Mouse (Mus musculus) MEL (cell line): ENCODE measurements around the gene Siah1b. TPM values are rescaled to one million over a fixed set of nuclear protein-coding genes. Genes with fewer than 3 reads are reported as not detected.

Source experiments
- DNase-seq: peaks from one replicate; pipeline ENCODE4 v3.0.0; 2011; ENCODE audit warnings: low read depth, low spot score
- H3K27ac ChIP-seq: 2 replicates; pipeline ENCODE4 v1.5.1; 2012; ENCODE audit warnings: low read depth, mild to moderate bottlenecking, control low read depth, low read length, moderate library complexity; ENCODE audit not compliant: control insufficient read depth
- H3K27me3 ChIP-seq, 2 experiments: fragments of 150-350 bp in 1 of 2; sonication (generic) in 1 of 2; 2 replicates each; pipeline ENCODE4 v1.6.1; 2012; ENCODE audit warnings: low read length in 2 of 2, mild to moderate bottlenecking in 2 of 2, improper control_type of control experiment in 1 of 2, moderate library complexity in 1 of 2; ENCODE audit not compliant: insufficient read depth in 2 of 2, control insufficient read depth in 1 of 2
- H3K36me3 ChIP-seq, 2 experiments: 2 replicates each; pipeline ENCODE4 v1.6.1; 2012 to 2014; ENCODE audit warnings: low read length in 2 of 2, improper control_type of control experiment in 1 of 2, inconsistent platforms in 1 of 2, mild to moderate bottlenecking in 1 of 2; ENCODE audit not compliant: insufficient read depth in 2 of 2, control insufficient read depth in 1 of 2
- H3K4me1 ChIP-seq, 2 experiments: fragments of 150-350 bp in 1 of 2; sonication (generic) in 1 of 2; 2 replicates each; pipeline ENCODE4 v1.6.1; 2012; ENCODE audit warnings: low read length in 2 of 2, improper control_type of control experiment in 1 of 2, mild to moderate bottlenecking in 1 of 2; ENCODE audit not compliant: insufficient read depth in 2 of 2, control insufficient read depth in 1 of 2
- H3K4me3 ChIP-seq, 2 experiments: fragments of 150-350 bp in 1 of 2; sonication (generic) in 1 of 2; 2 replicates each; pipeline ENCODE4 v1.5.1; 2012; ENCODE audit warnings: low read depth in 2 of 2, low read length in 2 of 2, mild to moderate bottlenecking in 2 of 2, moderate library complexity in 2 of 2, control low read depth in 1 of 2, improper control_type of control experiment in 1 of 2; ENCODE audit not compliant: control insufficient read depth in 1 of 2, insufficient read depth in 1 of 2
- H3K79me2 ChIP-seq: 2 replicates; pipeline ENCODE4 v1.6.1; 2012; ENCODE audit warnings: mild to moderate bottlenecking, low read length, moderate library complexity; ENCODE audit not compliant: control insufficient read depth, poor library complexity, insufficient read depth
- H3K9ac ChIP-seq: 2 replicates; pipeline ENCODE4 v1.6.1; 2012; ENCODE audit warnings: low read depth, mild to moderate bottlenecking, control low read depth, low read length, moderate library complexity; ENCODE audit not compliant: control insufficient read depth, poor library complexity, severe bottlenecking
- H3K9me3 ChIP-seq: fragments of 150-350 bp; sonication (generic); replicated peaks from 2 replicates; pipeline ENCODE4 v1.6.1; 2012; ENCODE audit warnings: mild to moderate bottlenecking, low read length, improper control_type of control experiment, moderate library complexity; ENCODE audit not compliant: insufficient read depth
- BHLHE40 ChIP-seq: IDR thresholded peaks from 2 replicates; pipeline ENCODE4 v1.6.1; 2012; ENCODE audit warnings: low read depth, mild to moderate bottlenecking, inconsistent platforms, low read length, improper control_type of control experiment, borderline replicate concordance
- E2F4 ChIP-seq: IDR thresholded peaks from 2 replicates; pipeline ENCODE4 v1.6.1; 2011; ENCODE audit warnings: low read depth, low read length, improper control_type of control experiment, borderline replicate concordance
- ELF1 ChIP-seq: IDR thresholded peaks from 2 replicates; pipeline ENCODE4 v1.6.1; 2014; ENCODE audit warnings: low read depth, mild to moderate bottlenecking, inconsistent platforms, low read length, improper control_type of control experiment, moderate library complexity
- EP300 ChIP-seq, 2 experiments: IDR thresholded peaks; 2 replicates each; pipeline ENCODE4 v1.6.1; 2011; ENCODE audit warnings: improper control_type of control experiment in 2 of 2, low read length in 2 of 2, low read depth in 1 of 2, mild to moderate bottlenecking in 1 of 2
- ETS1 ChIP-seq: IDR thresholded peaks from 2 replicates; pipeline ENCODE4 v1.6.1; 2012; ENCODE audit warnings: low read depth, mild to moderate bottlenecking, inconsistent platforms, low read length, improper control_type of control experiment, moderate library complexity
- MAZ ChIP-seq: IDR thresholded peaks from 2 replicates; pipeline ENCODE4 v1.6.1; 2012; ENCODE audit warnings: low read depth, mild to moderate bottlenecking, inconsistent platforms, low read length, improper control_type of control experiment
- MEF2A ChIP-seq: IDR thresholded peaks from 2 replicates; pipeline ENCODE4 v1.6.1; 2014; ENCODE audit warnings: low read depth, mild to moderate bottlenecking, inconsistent platforms, low read length, improper control_type of control experiment; ENCODE audit not compliant: poor library complexity, insufficient replicate concordance, severe bottlenecking; ENCODE audit errors: extremely low read depth
- MXI1 ChIP-seq: IDR thresholded peaks from 2 replicates; pipeline ENCODE4 v1.6.1; 2011; ENCODE audit warnings: mild to moderate bottlenecking, low read depth, low read length, improper control_type of control experiment
- MYC ChIP-seq: IDR thresholded peaks from 2 replicates; pipeline ENCODE4 v1.6.1; 2011; ENCODE audit warnings: low read depth, mild to moderate bottlenecking, low read length, improper control_type of control experiment, moderate library complexity
- NELFE ChIP-seq: IDR thresholded peaks from 2 replicates; pipeline ENCODE4 v1.6.1; 2011; ENCODE audit warnings: low read depth, low read length, improper control_type of control experiment
- POLR2AphosphoS2 ChIP-seq: IDR thresholded peaks from 2 replicates; pipeline ENCODE4 v1.6.1; 2011; ENCODE audit warnings: low read length, improper control_type of control experiment
- SIN3A ChIP-seq: IDR thresholded peaks from 2 replicates; pipeline ENCODE4 v1.6.1; 2012; ENCODE audit warnings: low read length, improper control_type of control experiment, inconsistent platforms
- TAL1 ChIP-seq: IDR thresholded peaks from 2 replicates; pipeline ENCODE4 v1.6.1; 2012; ENCODE audit warnings: mild to moderate bottlenecking, inconsistent platforms, low read length, moderate library complexity, mixed read lengths
- TCF12 ChIP-seq: IDR thresholded peaks from 2 replicates; pipeline ENCODE4 v1.6.1; 2014; ENCODE audit warnings: low read depth, mild to moderate bottlenecking, inconsistent platforms, low read length, improper control_type of control experiment, moderate library complexity
- UBTF ChIP-seq: IDR thresholded peaks from 2 replicates; pipeline ENCODE4 v1.6.1; 2012; ENCODE audit warnings: low read depth, mild to moderate bottlenecking, inconsistent platforms, low read length, improper control_type of control experiment, moderate library complexity, borderline replicate concordance; ENCODE audit not compliant: insufficient read depth
- USF1 ChIP-seq: IDR thresholded peaks from 2 replicates; pipeline ENCODE4 v1.6.1; 2014; ENCODE audit warnings: low read depth, mild to moderate bottlenecking, inconsistent platforms, low read length, improper control_type of control experiment, moderate library complexity
- ZKSCAN1 ChIP-seq: IDR thresholded peaks from 2 replicates; pipeline ENCODE4 v1.6.1; 2012; ENCODE audit warnings: low read depth, mild to moderate bottlenecking, inconsistent platforms, low read length, improper control_type of control experiment, moderate library complexity
- ZMIZ1 ChIP-seq: IDR thresholded peaks from 2 replicates; pipeline ENCODE4 v1.6.1; 2012; ENCODE audit warnings: low read depth, mild to moderate bottlenecking, inconsistent platforms, low read length, improper control_type of control experiment, moderate library complexity
- polyA plus RNA-seq, 2 experiments: library from polyadenylated mRNA; stranded (reverse) in 1 of 2; unstranded in 1 of 2; fragments of >175 nt in 1 of 2; fragments of >200 nt in 1 of 2; gene quantifications; 2 replicates each; pipeline versions ENCODE4 v1.2.1 to v1.2.4; 2012; ENCODE audit warnings: low replicate concordance in 2 of 2, low read depth in 1 of 2; ENCODE audit not compliant: insufficient read length in 2 of 2, insufficient read depth in 1 of 2, missing spikeins in 1 of 2
- total RNA-seq: library from RNA; depleted of rRNA; stranded (reverse); fragments of 300-350 nt; gene quantifications from 2 replicates; pipeline ENCODE4 v1.2.3, GENCODE M21; 2012

The Siah1b gene
- total and polyA plus RNA-seq, 3 experiments: 54.2 to 65.1 TPM; not detected in 1

DNA sequence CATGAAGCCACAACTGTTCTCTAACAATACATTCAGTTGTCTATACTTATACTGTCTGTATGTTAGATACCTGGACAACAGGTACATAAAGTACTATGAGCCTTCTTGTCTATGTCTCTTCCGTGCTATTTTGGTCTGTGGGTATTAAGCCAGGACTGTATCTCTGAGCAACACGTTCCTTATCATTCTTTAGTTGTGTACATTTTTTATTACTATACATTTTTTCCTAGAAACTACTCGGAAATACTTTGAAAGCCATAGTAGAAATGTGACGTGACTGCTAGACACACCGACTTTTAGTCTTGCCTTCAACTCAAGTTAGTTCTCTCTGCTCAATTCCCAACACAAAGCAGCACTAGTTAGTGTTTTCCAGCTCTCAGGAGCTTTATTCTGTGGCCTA is 17.1 kb upstream of the Siah1b start (continued):
- TF ChIP-seq MAZ (no peak), POLR2AphosphoS2 (no peak), BHLHE40 (no peak; the same call in 1 of the 2 replicates), MXI1 (no peak), MYC (no peak), ELF1 (no peak), ZKSCAN1 (no peak), SIN3A (no peak; the same call in 1 of the 2 replicates), ETS1 (peak; percentile 39; the same call in 1 of the 2 replicates), MEF2A (no peak), ZMIZ1 (no peak)
- TF ChIP-seq, all 39 proteins: peak for 5

DNA sequence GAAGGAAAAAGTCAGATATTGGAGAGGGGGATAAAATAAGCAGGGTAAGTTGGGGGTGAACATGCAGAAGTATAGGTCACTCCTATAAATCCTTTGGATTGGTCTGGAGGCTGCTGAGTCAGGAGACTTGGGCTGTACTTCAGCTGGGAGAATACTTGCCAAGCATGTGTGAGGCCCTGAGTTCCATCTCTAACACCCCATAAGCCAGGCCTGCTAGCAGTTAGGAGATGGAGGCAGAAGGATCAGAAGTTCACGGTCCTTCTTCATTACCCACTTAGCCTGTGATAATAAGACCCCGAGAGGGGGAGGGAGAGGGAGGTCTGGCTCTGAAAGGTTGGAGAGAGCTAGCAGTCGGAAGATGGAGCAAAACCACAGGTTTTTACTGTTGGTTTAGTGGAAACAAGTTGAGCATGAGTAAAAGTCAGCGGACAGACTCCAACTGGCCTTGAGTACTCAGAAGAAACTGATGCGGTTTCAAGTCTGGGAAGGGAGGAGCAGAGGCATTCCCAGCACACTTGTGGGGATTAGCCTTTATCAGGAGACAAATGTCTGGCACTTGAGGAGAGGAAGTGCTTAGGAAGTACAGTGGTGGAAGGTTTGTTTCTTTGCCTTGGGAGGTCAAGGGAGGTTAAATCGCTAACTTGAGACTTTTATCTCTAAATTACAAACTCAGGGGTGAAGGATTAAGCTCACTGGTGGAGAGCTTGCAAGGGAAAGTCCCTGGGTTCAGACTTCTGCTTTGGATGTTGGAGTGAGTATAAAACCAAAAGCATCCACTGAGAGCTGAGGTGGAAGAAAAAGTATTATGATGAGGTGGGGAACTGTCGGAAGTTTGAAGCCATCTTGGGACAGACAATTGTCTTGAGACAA is 16.2 kb upstream of the Siah1b start:
- H3K4me3 ChIP-seq: peak overlapping the region in 1 of 2 experiments; percentile 13; a peak in 1 of 4 replicates
- no peak for TF ChIP-seq E2F4
- TF ChIP-seq MAZ: no peak
- TF ChIP-seq NELFE: no peak
- TF ChIP-seq TAL1: no peak; the same call in 1 of the 2 replicates
- TF ChIP-seq SIN3A: no peak
- peak; percentile 48 to 52; a peak in 3 of 4 replicates for TF ChIP-seq EP300 (IDR thresholded peaks at IDR 0.05; ENCODE audit: low read depth in 1 of 2, low read length in 2 of 2)
- 0 out of 2 replicates have a peak, but pooled peaks have one; percentile 5 for TF ChIP-seq TCF12
- TF ChIP-seq ETS1: peak; percentile 37; the same call in 1 of the 2 replicates
- TF ChIP-seq USF1: no peak
- TF ChIP-seq UBTF: no peak
- peak; percentile 53 for DNase-seq
- no peaks in the 10 kb centered on the region for H3K9me3 ChIP-seq
- H3K27me3 ChIP-seq: no peaks in the 10 kb centered on the region
- H3K27ac ChIP-seq: peak overlapping the region; percentile 12; the same call in 1 of the 2 replicates
- no peak overlapping the region for H3K9ac ChIP-seq
- no peaks in the 10 kb centered on the region for H3K79me2 ChIP-seq
- H3K36me3 ChIP-seq: peaks cover 0 to 20% of the 10 kb centered on the region in 2 experiments; a peak in 2 of 4 replicates
- H3K4me1 ChIP-seq: peaks cover 5 to 29% of the 10 kb centered on the region in 2 experiments; a peak in 3 of 4 replicates
